Mouse (Mus musculus): ENCODE data around the gene Camsap1.

Gene Camsap1

GRCm38 (mm10) chr2:25977587-25978239, 5.4 kb downstream of the Camsap1 start:
- DNase-seq: no peak

- DNase-seq: no peak
Measured at GRCm38 (mm10) chr2:25975141-25975770, 7.8 kb downstream of the Camsap1 start.

- no peak for DNase-seq
Measured at GRCm38 (mm10) chr2:25970426-25970825, 12.7 kb downstream of the Camsap1 start.

GRCm38 (mm10) chr2:25969319-25969718, 13.8 kb downstream of the Camsap1 start:
- no peak for DNase-seq

GRCm38 (mm10) chr2:25949291-25949690, 33.8 kb downstream of the Camsap1 start:
- no peak for DNase-seq

- DNase-seq: no peak
Measured at GRCm38 (mm10) chr2:25947950-25948349, 35.1 kb downstream of the Camsap1 start.

- no peak for DNase-seq
Measured at GRCm38 (mm10) chr2:25943822-25944221, 39.3 kb downstream of the Camsap1 start.

GRCm38 (mm10) chr2:25940503-25940902, 42.6 kb downstream of the Camsap1 start:
- no peak for DNase-seq

- peak in 1 of 2 experiments; percentile 18 for DNase-seq
Measured at GRCm38 (mm10) chr2:25931249-25931859, 51.7 kb downstream of the Camsap1 start.

GRCm38 (mm10) chr2:25927821-25928220, 55.3 kb downstream of the Camsap1 start:
- DNase-seq: no peak

- DNase-seq: no peak
Measured at GRCm38 (mm10) chr2:25924934-25925333, 58.1 kb downstream of the Camsap1 start.

- DNase-seq: no peak
Measured at GRCm38 (mm10) chr2:25923799-25924198, 59.3 kb downstream of the Camsap1 start.

GRCm38 (mm10) chr2:25919972-25920371, 63.1 kb downstream of the Camsap1 start:
- DNase-seq: no peak

- DNase-seq: no peak
Measured at GRCm38 (mm10) chr2:25918408-25918807, 64.7 kb downstream of the Camsap1 start.

GRCm38 (mm10) chr2:25914821-25915220, 68.3 kb downstream of the Camsap1 start:
- DNase-seq: no peak

- no peak for DNase-seq
Measured at GRCm38 (mm10) chr2:25914201-25914600, 68.9 kb downstream of the Camsap1 start.

- DNase-seq: peak in 1 of 2 experiments; percentile 26
Measured at GRCm38 (mm10) chr2:25913247-25913646, 69.8 kb downstream of the Camsap1 start.

GRCm38 (mm10) chr2:25909872-25910271, 73.2 kb downstream of the Camsap1 start:
- no peak for DNase-seq

- DNase-seq: no peak
Measured at GRCm38 (mm10) chr2:25898970-25899369, 84.1 kb downstream of the Camsap1 start.

- DNase-seq: no peak
Measured at GRCm38 (mm10) chr2:25892440-25892839, 90.6 kb downstream of the Camsap1 start.

- DNase-seq: peak in 1 of 2 experiments; percentile 11
Measured at GRCm38 (mm10) chr2:25888144-25888543, 94.9 kb downstream of the Camsap1 start.

GRCm38 (mm10) chr2:25887226-25887625, 95.9 kb downstream of the Camsap1 start:
- no peak for DNase-seq

GRCm38 (mm10) chr2:25884756-25885155, 98.3 kb downstream of the Camsap1 start:
- DNase-seq: no peak

- DNase-seq: no peak
Measured at GRCm38 (mm10) chr2:25882276-25882675, 100.8 kb downstream of the Camsap1 start.

Data from spleen, adult 18-20 months (tissue).